Mouse (Mus musculus): ENCODE results near the gene Igf2bp3.

The Igf2bp3 gene

GRCm38 (mm10) chr6:49068361-49068760 lies 146.4 kb downstream of the Igf2bp3 start:
- DNase-seq (ENCODE audit: low spot score in 2 of 2): no peak

- DNase-seq (ENCODE audit: low spot score in 2 of 2): peak; percentile 48 to 50
Observed at GRCm38 (mm10) chr6:49057053-49058021, 157.4 kb downstream of the Igf2bp3 start.

- no peak for DNase-seq (ENCODE audit: low spot score in 2 of 2)
Observed at GRCm38 (mm10) chr6:49056009-49056408, 158.7 kb downstream of the Igf2bp3 start.

- DNase-seq (ENCODE audit: low spot score in 2 of 2): no peak
Observed at GRCm38 (mm10) chr6:49055256-49055733, 159.5 kb downstream of the Igf2bp3 start.

- no peak for DNase-seq (ENCODE audit: low spot score in 2 of 2)
Observed at GRCm38 (mm10) chr6:49052191-49052590, 162.6 kb downstream of the Igf2bp3 start.

- no peak for DNase-seq (ENCODE audit: low spot score in 2 of 2)
Observed at GRCm38 (mm10) chr6:49050677-49051410, 163.9 kb downstream of the Igf2bp3 start.

- DNase-seq (ENCODE audit: low spot score in 2 of 2): no peak
Observed at GRCm38 (mm10) chr6:49048395-49048794, 166.4 kb downstream of the Igf2bp3 start.

GRCm38 (mm10) chr6:49047848-49048247 lies 166.9 kb downstream of the Igf2bp3 start:
- DNase-seq (ENCODE audit: low spot score in 2 of 2): no peak

- DNase-seq (ENCODE audit: low spot score in 2 of 2): no peak
Observed at GRCm38 (mm10) chr6:49046976-49047375, 167.8 kb downstream of the Igf2bp3 start.

GRCm38 (mm10) chr6:49046502-49046901 lies 168.3 kb downstream of the Igf2bp3 start:
- no peak for DNase-seq (ENCODE audit: low spot score in 2 of 2)

- DNase-seq (ENCODE audit: low spot score in 2 of 2): peak; percentile 35 to 49
Observed at GRCm38 (mm10) chr6:49039470-49040180, 175.1 kb downstream of the Igf2bp3 start.

GRCm38 (mm10) chr6:49037268-49037662 lies 177.5 kb downstream of the Igf2bp3 start:
- DNase-seq (ENCODE audit: low spot score in 2 of 2): no peak

GRCm38 (mm10) chr6:49036275-49037267 lies 178.2 kb downstream of the Igf2bp3 start, which contains the start of gene Gpnmb:
Gpnmb (plus strand) TSS chr6:49036546.
- no peak for DNase-seq (ENCODE audit: low spot score in 2 of 2)
